Mouse (Mus musculus) ES-E14 (cell line): Measurements from ENCODE around the gene Gm19684.
"Not testable (repeated sequence)": the region's sequence is repeated elsewhere in the genome, so short reads cannot be mapped to it uniquely, and the experiment has no call there.

Experiments
- MAFK ChIP-seq: IDR thresholded peaks from 2 replicates; pipeline ENCODE4 v1.6.1; 2014; ENCODE audit warnings: mild to moderate bottlenecking, low read depth, low read length, inconsistent platforms; ENCODE audit not compliant: insufficient read depth
- ZC3H11A ChIP-seq: IDR thresholded peaks from 2 replicates; pipeline ENCODE4 v1.6.1; 2012; ENCODE audit warnings: low read depth, mild to moderate bottlenecking, inconsistent platforms, low read length, borderline replicate concordance
- ZNF384 ChIP-seq: IDR thresholded peaks from 2 replicates; pipeline ENCODE4 v1.6.1; 2012; ENCODE audit warnings: low read depth, low read length, inconsistent platforms

GRCm38 (mm10) chr17:36157782-36158181, 36.3 kb downstream of the Gm19684 start:
- not testable (repeated sequence) for TF ChIP-seq ZC3H11A, MAFK, ZNF384
